Mouse (Mus musculus): ENCODE data around the gene Olfr128.
"Not testable (repeated sequence)": the region's sequence is repeated elsewhere in the genome, so short reads cannot be mapped to it uniquely, and the experiment has no call there.

Olfr128 gene

DNA sequence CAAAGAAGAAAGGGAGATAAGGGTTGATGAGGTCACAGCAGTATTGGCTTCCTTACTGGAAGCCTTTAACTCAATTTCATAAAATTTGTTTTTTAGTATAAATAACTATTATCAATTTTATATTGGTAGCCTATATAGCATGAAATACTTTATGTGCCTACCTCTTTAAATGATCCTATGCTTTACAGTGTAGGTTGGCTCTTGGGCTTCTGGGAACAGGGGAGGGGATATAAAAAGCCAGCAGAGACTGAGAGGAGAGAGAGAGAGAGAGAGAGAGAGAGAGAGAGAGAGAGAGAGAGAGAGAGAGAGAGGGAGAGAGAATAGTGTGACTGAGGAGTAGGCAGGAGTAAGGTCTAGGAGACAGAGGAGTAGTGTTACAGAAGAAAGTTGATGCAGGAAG is at the start of gene Olfr128:
Gene Olfr128 (plus strand): TSS at position 301 of the 400 bp plus-strand sequence.
- no peak for DNase-seq

DNA sequence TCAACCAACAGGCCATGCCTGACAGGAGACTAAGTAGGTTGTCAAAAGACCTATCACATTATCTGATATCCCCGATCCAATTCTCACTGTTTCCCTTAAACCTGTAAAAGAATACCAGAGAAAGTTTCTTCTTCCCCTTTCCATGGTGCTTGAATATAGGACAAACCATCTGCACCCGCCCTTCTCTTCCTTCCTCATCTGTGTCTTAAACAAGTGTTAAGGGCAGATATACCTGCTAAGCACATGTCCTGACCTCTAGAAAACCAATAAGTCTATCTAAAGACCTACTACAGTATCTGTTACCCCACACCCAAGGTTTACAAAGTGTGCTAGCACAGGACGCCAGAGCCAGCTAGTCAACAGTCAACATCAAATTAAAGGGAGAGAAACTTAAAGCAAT is 46.5 kb upstream of the Olfr128 start:
- DNase-seq, result no peak

DNA sequence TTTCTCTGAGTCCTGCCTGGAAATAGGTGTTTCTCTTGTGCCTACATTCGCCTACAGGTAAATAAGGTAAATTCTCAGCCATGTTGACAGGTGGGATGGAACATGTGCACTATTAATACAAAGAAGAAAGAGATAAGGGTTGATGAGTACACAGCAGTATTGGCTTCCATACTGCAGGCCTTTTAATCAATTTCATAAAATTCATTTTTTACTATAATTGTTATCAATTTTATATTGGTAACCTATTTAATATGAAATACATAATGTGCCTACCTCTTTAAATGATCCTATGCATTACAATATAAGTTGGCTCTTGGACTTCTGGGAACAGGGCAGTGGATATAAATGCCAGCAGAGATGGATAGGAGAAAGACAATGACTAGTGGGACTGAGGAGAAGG is 20.2 kb upstream of the Olfr128 start, which contains the start of gene Olfr127:
Gene Olfr127 (plus strand): TSS at position 301 of the 400 bp plus-strand sequence.
- DNase-seq, result no peak

DNA sequence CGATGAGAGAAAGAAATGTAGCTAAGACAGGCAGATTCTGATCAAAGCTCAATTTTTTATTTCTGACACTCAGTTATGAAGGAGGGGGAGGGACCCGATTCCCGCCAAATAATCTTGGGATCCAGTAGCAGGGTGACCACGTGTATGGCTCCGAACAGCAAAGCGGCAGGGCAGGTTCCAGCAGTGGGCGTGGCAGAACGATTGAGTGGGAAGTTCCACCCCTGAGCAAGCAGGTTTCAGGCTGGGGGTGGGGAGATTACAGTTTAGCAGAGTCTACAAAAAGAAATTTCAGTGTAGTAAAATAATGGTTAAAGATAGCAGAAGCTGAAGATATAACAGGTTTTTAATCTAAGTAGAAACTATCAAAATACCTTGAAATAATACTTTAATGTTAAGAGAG is 13.5 kb upstream of the Olfr128 start:
- not testable (repeated sequence) for DNase-seq

DNA sequence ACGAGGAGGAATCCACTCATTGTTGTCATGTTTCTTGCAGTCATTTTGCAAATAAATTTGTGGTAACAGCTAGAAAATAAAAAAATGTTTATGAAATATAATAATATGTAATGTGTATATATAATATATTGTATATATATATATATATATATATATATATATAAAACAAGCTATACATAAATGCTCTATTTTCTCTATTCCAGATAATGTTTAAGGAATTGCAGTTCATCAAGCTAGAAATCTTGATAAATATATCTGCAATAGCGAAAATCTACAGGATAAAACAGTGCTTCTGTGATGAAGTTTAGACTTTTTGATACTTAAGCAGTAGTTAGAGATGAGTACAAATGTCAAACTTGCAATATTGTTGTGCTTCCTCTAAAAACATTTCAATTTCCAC is 32.6 kb downstream of the Olfr128 start, which contains the start of gene Olfr761:
Gene Olfr761 (minus strand): TSS at position 101 of the 400 bp plus-strand sequence.
- no peak for DNase-seq

DNA sequence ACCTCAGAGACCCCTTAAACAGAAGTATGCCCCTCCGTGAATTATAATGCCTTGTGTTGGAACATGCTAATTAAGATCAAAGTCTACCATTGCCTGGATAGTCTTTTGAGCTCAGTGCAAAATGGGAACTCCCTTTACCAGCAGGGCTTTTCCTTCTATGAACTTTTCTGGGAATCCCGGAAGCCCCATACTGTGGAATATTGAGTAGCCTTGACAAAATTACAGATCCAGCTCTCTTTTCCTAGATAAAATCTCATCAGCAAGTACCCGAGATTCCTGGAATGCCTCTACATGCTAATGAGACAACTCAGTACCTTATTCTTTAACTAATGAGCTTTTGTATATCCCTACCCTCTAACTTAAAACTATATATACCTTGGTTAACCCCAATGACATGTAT is 53.2 kb downstream of the Olfr128 start:
- no peak for DNase-seq
